Comparison of ENCODE assay signal across 21 mouse cellular contexts in the genomic region with DNA sequence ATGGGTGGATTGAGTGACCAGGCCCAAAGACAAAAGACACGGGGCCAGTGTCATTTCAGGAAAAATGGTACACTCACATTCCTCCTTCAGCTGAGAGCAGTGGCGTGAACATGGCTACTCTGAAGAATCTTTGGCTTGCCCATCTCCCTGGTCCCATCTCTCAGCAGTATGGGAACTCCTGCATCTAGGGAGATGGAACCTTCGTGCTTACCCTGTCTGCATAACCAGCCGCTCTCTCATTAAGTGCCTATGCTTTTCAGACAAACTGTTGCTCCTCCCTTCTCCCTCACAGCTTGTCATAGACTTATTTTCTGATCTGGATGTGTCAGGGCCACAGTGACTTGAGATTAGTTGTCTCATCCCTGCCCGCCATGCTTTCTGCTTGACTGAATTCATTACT.
DNase-seq lines count a peak whose midpoint lies in the region; ATAC-seq and TF ChIP-seq lines count a peak whose summit lies in the region.
"Had no signal": no experiment of that assay in that cellular context is flagged by ENCODE, and none has a peak within 500 bp of the region (broad histone marks: within the 10 kb centered on the region; RNA-seq: fewer than 3 reads in every experiment).

No protein-coding gene starts in this region.

- H3K27ac ChIP-seq in forebrain, embryonic 10.5 days = peak overlapping the region; percentile 51; the same call in 1 of the 2 replicates
- H3K27ac ChIP-seq in forebrain, postnatal 0 days (ENCODE audit: low read depth, low read length) = no peak overlapping the region
- peak overlapping the region; percentile 19; the same call in 1 of the 2 replicates for H3K27ac ChIP-seq in forebrain, embryonic 11.5 days (ENCODE audit: low read depth, low read length)
- peak overlapping the region; percentile 37 for H3K27ac ChIP-seq in hindbrain, embryonic 11.5 days (ENCODE audit: low read depth, low read length)
- peak overlapping the region; percentile 61 for H3K27ac ChIP-seq in midbrain, embryonic 12.5 days (replicated peaks)
- no peak overlapping the region for H3K27ac ChIP-seq in kidney, embryonic 15.5 days
- H3K27ac ChIP-seq: limb, embryonic 13.5 days; liver, embryonic 14.5 days; lung, embryonic 15.5 days; stomach, postnatal 0 days had no signal

- no peak overlapping the region for H3K4me2 ChIP-seq in forebrain, postnatal 0 days (ENCODE audit: low read depth)
- H3K4me2 ChIP-seq in forebrain, embryonic 11.5 days (ENCODE audit: low read depth, low read length, severe bottlenecking) = no peak overlapping the region
- H3K4me2 ChIP-seq in hindbrain, embryonic 11.5 days (replicated peaks; ENCODE audit: low read depth, low read length) = no peak overlapping the region
- no peak overlapping the region for H3K4me2 ChIP-seq in midbrain, embryonic 12.5 days (replicated peaks)
- no peak overlapping the region for H3K4me2 ChIP-seq in kidney, embryonic 15.5 days
- H3K4me2 ChIP-seq: heart, embryonic 11.5 days; limb, embryonic 13.5 days; lung, embryonic 15.5 days had no signal

- H3K36me3 ChIP-seq in forebrain, embryonic 10.5 days (replicated peaks) = no peaks in the 10 kb centered on the region
- no peaks in the 10 kb centered on the region for H3K36me3 ChIP-seq in forebrain, postnatal 0 days (ENCODE audit: insufficient read depth)
- no peaks in the 10 kb centered on the region for H3K36me3 ChIP-seq in forebrain, embryonic 11.5 days (ENCODE audit: control insufficient read depth, insufficient read depth, low read length)
- no peaks in the 10 kb centered on the region for H3K36me3 ChIP-seq in hindbrain, embryonic 11.5 days (ENCODE audit: control insufficient read depth, insufficient read depth, low read length)
- H3K36me3 ChIP-seq in midbrain, embryonic 12.5 days = no peaks in the 10 kb centered on the region
- no peaks in the 10 kb centered on the region for H3K36me3 ChIP-seq in kidney, embryonic 15.5 days
- H3K36me3 ChIP-seq: lung, embryonic 15.5 days had no signal

- WGBS in forebrain, embryonic 10.5 days = 72% methylated on average over 5 of the region's 5 CpGs
- 64% methylated on average over 5 of the region's 5 CpGs for WGBS in forebrain, postnatal 0 days
- WGBS in forebrain, embryonic 11.5 days = 60% methylated on average over 5 of the region's 5 CpGs
- WGBS in hindbrain, embryonic 11.5 days = 76% methylated on average over 5 of the region's 5 CpGs
- 59% methylated on average over 5 of the region's 5 CpGs for WGBS in midbrain, embryonic 12.5 days
- WGBS in kidney, embryonic 15.5 days = 84% methylated on average over 5 of the region's 5 CpGs

- H3K9ac ChIP-seq in forebrain, postnatal 0 days = no peak overlapping the region
- H3K9ac ChIP-seq in forebrain, embryonic 11.5 days (ENCODE audit: low read length) = no peak overlapping the region
- H3K9ac ChIP-seq in hindbrain, embryonic 11.5 days (ENCODE audit: low read depth, low read length) = no peak overlapping the region
- H3K9ac ChIP-seq in midbrain, embryonic 12.5 days (replicated peaks) = no peak overlapping the region
- H3K9ac ChIP-seq in kidney, embryonic 15.5 days = no peak overlapping the region
- H3K9ac ChIP-seq: limb, embryonic 13.5 days; liver, embryonic 14.5 days; lung, embryonic 15.5 days had no signal

- no peak for TF ChIP-seq CTCF in forebrain, postnatal 0 days (IDR thresholded peaks at IDR 0.05; ENCODE audit: low read depth)

- no peaks in the 10 kb centered on the region for H3K9me3 ChIP-seq in forebrain, embryonic 10.5 days
- no peaks in the 10 kb centered on the region for H3K9me3 ChIP-seq in forebrain, postnatal 0 days (ENCODE audit: low read length)
- H3K9me3 ChIP-seq in forebrain, embryonic 11.5 days (ENCODE audit: control insufficient read depth, low read length) = no peaks in the 10 kb centered on the region
- no peaks in the 10 kb centered on the region for H3K9me3 ChIP-seq in hindbrain, embryonic 11.5 days (ENCODE audit: control insufficient read depth, low read length)
- no peaks in the 10 kb centered on the region for H3K9me3 ChIP-seq in midbrain, embryonic 12.5 days
- H3K9me3 ChIP-seq in kidney, embryonic 15.5 days (replicated peaks) = no peaks in the 10 kb centered on the region
- H3K9me3 ChIP-seq: limb, embryonic 13.5 days; lung, embryonic 15.5 days had no signal

- H3K27me3 ChIP-seq in forebrain, embryonic 10.5 days (ENCODE audit: poor library complexity, severe bottlenecking) = no peaks in the 10 kb centered on the region
- no peaks in the 10 kb centered on the region for H3K27me3 ChIP-seq in forebrain, postnatal 0 days (ENCODE audit: insufficient read depth, low read length)
- H3K27me3 ChIP-seq in forebrain, embryonic 11.5 days (ENCODE audit: control insufficient read depth, insufficient read depth, low read length) = no peaks in the 10 kb centered on the region
- H3K27me3 ChIP-seq in hindbrain, embryonic 11.5 days (ENCODE audit: control insufficient read depth, insufficient read depth, low read length) = no peaks in the 10 kb centered on the region
- H3K27me3 ChIP-seq in midbrain, embryonic 12.5 days = no peaks in the 10 kb centered on the region
- no peaks in the 10 kb centered on the region for H3K27me3 ChIP-seq in kidney, embryonic 15.5 days
- H3K27me3 ChIP-seq: limb, embryonic 13.5 days; lung, embryonic 15.5 days had no signal

- H3K4me1 ChIP-seq in forebrain, embryonic 10.5 days = peaks cover 30% of the 10 kb centered on the region
- 0 out of 2 replicates have a peak, but pooled peaks cover 5% of the 10 kb centered on the region for H3K4me1 ChIP-seq in forebrain, postnatal 0 days (ENCODE audit: insufficient read depth)
- H3K4me1 ChIP-seq in forebrain, embryonic 11.5 days (replicated peaks; ENCODE audit: control insufficient read depth, insufficient read depth, low read length) = peaks cover 11% of the 10 kb centered on the region
- no peaks in the 10 kb centered on the region for H3K4me1 ChIP-seq in hindbrain, embryonic 11.5 days (replicated peaks; ENCODE audit: control insufficient read depth, insufficient read depth, low read length)
- H3K4me1 ChIP-seq in midbrain, embryonic 12.5 days = peaks cover 28% of the 10 kb centered on the region
- 0 out of 2 replicates have a peak, but pooled peaks cover 7% of the 10 kb centered on the region for H3K4me1 ChIP-seq in kidney, embryonic 15.5 days

- DNase-seq in forebrain, embryonic 10.5 days (ENCODE audit: extremely low spot score, low spot score) = no peak
- no peak for DNase-seq in forebrain, postnatal 0 days
- no peak for DNase-seq in forebrain, embryonic 11.5 days (ENCODE audit: low spot score)
- peak; percentile 19 for DNase-seq in hindbrain, embryonic 11.5 days (ENCODE audit: low spot score)
- DNase-seq in gastrocnemius, postnatal 4 days (ENCODE audit: low spot score in 2 of 2) = no peak
- no peak for DNase-seq in kidney, adult 18-20 months
- DNase-seq: adrenal gland, postnatal 10 days; cerebellum, adult 11 months; cerebellum, postnatal 10 days; heart, postnatal 10 days; kidney, adult 9 months; kidney, postnatal 4 days had no signal

- no peak for ATAC-seq in forebrain, postnatal 0 days
- no peak; the same call in 1 of the 2 replicates for ATAC-seq in forebrain, embryonic 11.5 days (replicated peaks; ENCODE audit: low FRiP score)
- ATAC-seq in hindbrain, embryonic 11.5 days (ENCODE audit: low FRiP score) = 0 out of 2 replicates have a peak, but pooled peaks have one; percentile 13
- 0 out of 2 replicates have a peak, but pooled peaks have one; percentile 11 for ATAC-seq in midbrain, embryonic 12.5 days (ENCODE audit: low FRiP score, low read depth)
- no peak; the same call in 1 of the 2 replicates for ATAC-seq in kidney, embryonic 15.5 days (replicated peaks; ENCODE audit: low FRiP score)
- ATAC-seq: activated CD4-positive, CD25-positive, alpha-beta regulatory T cell, adult 4 months; CD4-positive, CD25-positive, alpha-beta regulatory T cell, adult 4 months had no signal

- no peak overlapping the region for H3K4me3 ChIP-seq in forebrain, embryonic 10.5 days
- no peak overlapping the region for H3K4me3 ChIP-seq in forebrain, postnatal 0 days (ENCODE audit: low read depth, low read length)
- no peak overlapping the region for H3K4me3 ChIP-seq in forebrain, embryonic 11.5 days (ENCODE audit: low read depth, low read length)
- no peak overlapping the region for H3K4me3 ChIP-seq in hindbrain, embryonic 11.5 days (ENCODE audit: low read depth, low read length)
- no peak overlapping the region for H3K4me3 ChIP-seq in midbrain, embryonic 12.5 days
- no peak overlapping the region for H3K4me3 ChIP-seq in kidney, embryonic 15.5 days (replicated peaks)
- H3K4me3 ChIP-seq: limb, embryonic 13.5 days; lung, embryonic 15.5 days had no signal

Comparison
In these comparisons a context has a peak if more than half of its experiments do, and no peak if none do; other contexts are left out.
1. H3K27ac ChIP-seq: peak in forebrain, embryonic 10.5 days (single experiment), forebrain, embryonic 11.5 days (single experiment), hindbrain, embryonic 11.5 days (single experiment) and midbrain, embryonic 12.5 days (single experiment); none in forebrain, postnatal 0 days (single experiment) and kidney, embryonic 15.5 days (single experiment).
2. ATAC-seq: peak in hindbrain, embryonic 11.5 days (single experiment) and midbrain, embryonic 12.5 days (single experiment); none in forebrain, postnatal 0 days (single experiment), forebrain, embryonic 11.5 days (single experiment) and kidney, embryonic 15.5 days (single experiment).